Mouse (Mus musculus) erythroblast, embryonic 14.5 days (primary cell): Measurements from ENCODE around the gene Hmga2.

ENCODE experiments used
- GATA1 ChIP-seq: IDR thresholded peaks from 2 replicates; pipeline ENCODE4 v1.6.1; 2012; ENCODE audit warnings: low read length, inconsistent platforms, mixed read lengths
- TAL1 ChIP-seq: IDR thresholded peaks from 3 replicates; pipeline ENCODE4 v1.6.1; 2012; ENCODE audit warnings: low read length, inconsistent platforms, mixed read lengths

GRCm38 (mm10) chr10:120432081-120432480, 44.2 kb downstream of the Hmga2 start:
- no peak for TF ChIP-seq TAL1
- TF ChIP-seq GATA1: no peak
